Mouse (Mus musculus) left cerebral cortex, adult 2 months (tissue): Measurements from ENCODE around the gene Zswim7. TPM values are rescaled to one million over a fixed set of nuclear protein-coding genes. Genes with fewer than 3 reads are reported as not detected.

Source experiments
- DNase-seq, 2 experiments: peaks; one replicate each; pipeline ENCODE4 v3.0.0; 2021 to 2022; ENCODE audit warnings: low spot score in 2 of 2, mixed read lengths in 1 of 2; ENCODE audit errors: extremely low spot score in 1 of 2
- H3K27ac ChIP-seq: fragments of 200-600 bp; 2 replicates; pipeline ENCODE4 v1.8.1; 2022
- H3K4me3 ChIP-seq: fragments of 200-600 bp; 2 replicates; pipeline ENCODE4 v1.8.1; 2022
- CTCF ChIP-seq: fragments of 200-600 bp; IDR thresholded peaks from 2 replicates; pipeline ENCODE4 v1.8.1; 2022; ENCODE audit warnings: antibody characterized with exemption, mild to moderate bottlenecking, moderate library complexity
- intact Hi-C: fragments of 180-260 bp; cut with DNase I; formaldehyde crosslinking; loops from one replicate; pipeline ENCODE4 v1.15.1; 2025
- total RNA-seq, 2 experiments: library from RNA; stranded (reverse); gene quantifications; 2 replicates each; pipeline ENCODE4 v1.2.3; 2021

Gene Zswim7
- total RNA-seq, 2 experiments from 2014 or later, result 14.8 to 16.4 TPM

DNA sequence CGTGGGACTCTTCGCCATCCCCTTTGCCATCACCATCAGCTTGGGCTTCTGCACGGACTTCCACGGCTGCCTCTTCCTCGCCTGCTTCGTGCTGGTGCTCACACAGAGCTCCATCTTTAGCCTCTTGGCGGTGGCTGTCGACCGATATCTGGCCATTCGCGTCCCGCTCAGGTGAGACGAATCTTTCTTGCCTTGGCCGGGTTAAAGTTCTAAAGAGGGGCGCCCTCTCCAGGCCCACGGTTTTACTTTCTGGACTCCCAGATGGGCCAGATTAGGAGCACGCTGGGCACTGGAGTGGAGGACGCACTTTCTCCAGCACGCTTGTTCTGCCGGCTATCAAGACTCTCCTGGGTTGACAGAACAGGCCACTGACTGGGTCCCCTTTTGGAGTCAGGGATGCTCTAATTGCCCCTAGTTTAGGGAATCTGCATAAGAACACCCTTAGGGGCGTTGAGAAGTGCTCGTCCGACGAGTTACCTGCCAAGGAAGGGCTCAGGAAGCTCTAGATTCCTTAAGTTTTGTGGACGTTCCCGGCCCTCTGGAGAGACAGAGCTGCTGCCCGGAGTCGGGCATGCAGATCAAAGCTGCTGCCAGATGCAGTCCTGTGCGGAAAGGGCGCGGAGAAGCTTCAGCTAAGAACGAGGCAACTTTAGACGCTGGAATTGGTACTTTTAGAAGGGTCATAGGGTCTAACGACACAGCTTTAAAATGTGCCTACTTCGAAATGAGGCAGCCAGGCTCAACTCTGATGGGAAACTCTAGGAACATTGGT, 31.7 kb downstream of the Zswim7 start:
- Histone ChIP-seq H3K4me3 (peak overlapping the region; percentile 51), H3K27ac (peak overlapping the region; percentile 61; the same call in 1 of the 2 replicates)
- TF ChIP-seq CTCF, result no peak; the same call in none of the 2 replicates
- intact Hi-C loops, result no loop called here
- DNase-seq, result peak in 1 of 2 experiments; percentile 21

DNA sequence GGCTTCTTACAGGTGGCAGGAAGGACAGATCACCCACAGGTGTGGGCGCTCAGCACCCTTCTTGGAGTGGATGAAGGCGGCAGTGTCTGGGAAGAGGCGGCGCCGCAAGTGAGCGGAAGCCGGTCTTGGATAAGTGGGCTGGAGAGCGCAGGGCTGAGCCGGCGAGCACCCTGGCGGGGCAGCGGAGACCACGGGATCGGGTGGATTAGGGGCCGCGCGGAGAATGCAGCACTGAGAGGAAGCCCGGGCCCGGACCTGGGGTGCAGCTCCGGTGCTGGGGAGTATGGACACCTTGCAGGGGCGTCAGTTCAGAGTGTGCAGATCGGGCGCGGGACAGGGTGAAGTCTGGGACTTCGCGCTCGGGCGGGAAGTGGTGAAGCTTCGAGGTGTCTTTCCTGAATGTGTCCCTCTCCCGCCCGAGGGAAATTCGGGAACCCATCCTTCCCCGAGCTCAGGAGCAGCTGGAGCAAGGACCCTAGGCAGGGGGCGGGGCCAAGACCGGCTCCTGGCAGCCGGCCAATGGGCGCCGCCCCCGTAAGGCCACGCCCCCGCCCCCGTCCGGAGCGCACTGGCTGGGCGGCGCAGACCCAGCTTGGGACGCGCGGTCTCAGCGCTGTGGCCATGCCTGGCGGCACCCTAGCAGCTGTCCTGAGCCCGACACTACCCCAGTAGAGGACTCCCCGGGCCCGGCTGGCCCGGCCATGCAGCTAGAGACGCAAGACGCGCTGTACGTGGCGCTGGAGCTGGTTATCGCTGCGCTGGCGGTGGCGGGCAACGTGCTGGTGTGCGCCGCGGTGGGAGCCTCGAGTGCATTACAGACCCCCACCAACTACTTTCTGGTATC, 32.6 kb downstream of the Zswim7 start, which contains the start of gene Adora2b:
Gene Adora2b, plus strand, starts transcription at position 584 of the 844 bp plus-strand sequence.
- intact Hi-C loops, result no loop called here
- peak; percentile 40 to 43 for DNase-seq
- no peak for TF ChIP-seq CTCF
- peak within 1 kb of the TSS; percentile 61; the same call in 1 of the 2 replicates for H3K27ac ChIP-seq
- H3K4me3 ChIP-seq, result peak within 1 kb of the TSS; percentile 51

DNA sequence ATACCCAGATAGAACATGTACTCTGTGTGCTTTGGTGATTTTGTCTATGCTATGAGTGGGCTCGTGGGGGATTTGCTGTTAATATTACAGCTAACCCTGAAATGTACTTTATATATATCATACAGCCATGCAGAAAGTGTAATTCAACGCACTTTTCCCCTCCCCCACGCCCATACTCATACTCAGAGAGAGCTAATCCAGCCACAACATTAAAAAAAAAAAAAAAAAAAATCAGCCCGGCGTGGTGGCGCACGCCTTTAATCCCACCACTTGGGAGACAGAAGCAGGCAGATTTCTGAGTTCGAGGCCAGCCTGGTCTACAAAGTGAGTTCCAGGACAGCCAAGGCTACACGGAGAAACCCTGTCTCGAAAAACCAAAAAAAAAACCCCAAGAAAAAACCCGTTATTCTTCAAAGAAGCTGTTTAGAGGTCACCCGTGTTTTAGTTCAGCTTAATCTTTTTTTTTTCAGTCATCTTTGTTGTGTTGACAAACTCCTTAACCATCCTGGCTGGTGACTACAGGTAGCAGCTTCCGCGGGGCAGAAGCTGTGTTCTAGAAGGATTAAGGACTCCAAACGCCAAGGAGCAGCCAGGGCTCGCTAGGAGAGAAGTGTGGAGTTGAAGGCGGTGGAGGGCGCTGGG, 33.3 kb downstream of the Zswim7 start:
- DNase-seq, result no peak
- Histone ChIP-seq H3K4me3 (peak overlapping the region; percentile 51), H3K27ac (no peak overlapping the region)
- intact Hi-C loops, result no loop called here
- no peak for TF ChIP-seq CTCF

DNA sequence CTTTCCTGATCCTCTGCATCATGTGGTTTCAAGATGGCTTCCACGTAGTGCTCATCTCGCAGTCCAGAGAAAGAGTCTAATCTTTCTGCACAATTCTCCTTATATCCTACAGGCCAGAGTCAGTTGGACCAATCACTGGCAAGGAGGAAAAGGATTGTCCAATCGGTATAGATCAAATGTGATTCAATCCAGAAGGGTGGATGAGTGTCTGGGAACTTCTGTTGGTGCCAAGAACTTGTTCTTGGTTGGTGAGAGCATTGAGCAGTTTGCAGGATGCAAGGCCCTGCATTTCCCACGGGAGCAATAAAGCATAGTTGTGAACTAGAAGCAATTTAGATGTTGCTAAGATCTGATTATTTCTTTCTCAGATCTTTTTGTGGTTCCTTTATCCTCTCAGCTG, 36.7 kb downstream of the Zswim7 start:
- H3K4me3 ChIP-seq, result no peak overlapping the region
- intact Hi-C loops, result no loop called here
- no peak for DNase-seq
- TF ChIP-seq CTCF, result no peak
- no peak overlapping the region for H3K27ac ChIP-seq

DNA sequence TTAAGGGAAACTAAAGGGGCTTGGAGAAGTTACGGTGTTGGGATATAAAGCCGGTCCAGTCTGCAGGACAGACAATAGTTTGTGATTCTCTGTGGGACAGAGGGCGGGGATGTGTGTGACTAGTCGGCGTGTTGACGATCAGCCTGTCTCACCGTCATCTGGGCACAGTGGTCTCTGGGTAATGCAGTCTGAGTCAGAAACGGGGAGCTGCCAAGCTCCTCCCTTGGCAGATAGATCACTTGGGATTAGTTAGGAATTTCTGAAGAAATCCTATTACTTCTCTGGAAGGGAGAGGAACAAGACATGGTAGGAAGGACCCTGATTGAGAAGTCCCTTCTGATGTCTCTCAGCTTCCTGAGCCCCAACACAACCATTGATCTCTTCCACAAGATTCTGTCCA, 37.3 kb downstream of the Zswim7 start:
- H3K4me3 ChIP-seq, result no peak overlapping the region
- DNase-seq, result no peak
- no peak overlapping the region for H3K27ac ChIP-seq
- no peak for TF ChIP-seq CTCF
- intact Hi-C loops, result no loop called here

DNA sequence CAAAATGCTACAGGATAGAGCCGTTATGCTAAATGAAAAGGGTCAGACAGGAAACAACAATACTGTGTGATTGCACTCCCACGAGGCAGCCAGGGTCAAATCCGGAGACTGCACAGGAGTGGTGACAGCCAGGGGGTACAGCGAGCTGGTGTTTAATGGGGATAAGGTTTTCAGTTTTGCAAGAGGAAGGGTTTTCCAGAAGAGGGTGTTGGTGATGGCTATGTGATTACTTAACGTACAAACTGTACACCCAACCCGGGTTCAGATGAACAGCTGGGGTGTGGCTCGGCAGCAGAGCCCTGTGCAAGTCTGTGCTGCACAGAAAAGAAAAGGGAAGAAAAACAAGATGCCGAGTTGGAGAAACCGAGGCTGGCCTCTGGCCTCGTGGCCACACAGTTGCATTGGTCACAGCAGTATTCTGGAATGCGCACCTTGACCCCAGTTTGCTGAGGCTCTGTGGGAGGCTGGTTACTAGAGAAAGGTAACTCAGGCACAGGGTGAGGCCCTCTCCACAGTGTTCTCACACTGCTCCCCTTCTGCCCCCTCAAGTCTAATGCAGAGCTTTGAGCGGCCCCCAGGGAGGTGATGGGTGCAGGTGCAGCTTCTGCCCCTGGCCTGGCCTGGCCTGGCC, 40.4 kb downstream of the Zswim7 start:
- no peak overlapping the region for H3K27ac ChIP-seq
- DNase-seq, result no peak
- no peak overlapping the region for H3K4me3 ChIP-seq
- intact Hi-C loops, result no loop called here
- no peak for TF ChIP-seq CTCF

DNA sequence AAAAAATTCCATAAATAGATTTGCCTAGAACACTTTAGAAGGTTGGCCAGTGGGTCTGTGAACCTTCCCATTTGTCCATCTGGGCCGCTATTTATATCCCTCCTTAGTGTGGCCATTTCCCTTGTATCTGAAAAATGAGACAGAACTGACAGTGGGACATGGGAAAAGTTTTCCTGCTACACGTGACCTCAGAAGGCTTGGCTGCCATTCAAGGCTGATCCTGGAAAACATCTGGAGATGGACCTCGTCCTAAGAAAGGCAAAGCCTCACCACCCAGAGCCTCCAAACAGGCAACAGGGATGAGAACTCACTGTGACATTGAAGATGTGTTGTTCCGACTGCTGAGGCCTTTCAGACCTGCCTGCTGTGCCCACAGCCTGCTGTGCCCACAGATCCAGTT, 56.4 kb downstream of the Zswim7 start:
- intact Hi-C loops, result no loop called here
- DNase-seq, result no peak
- no peak overlapping the region for H3K4me3 ChIP-seq
- no peak overlapping the region for H3K27ac ChIP-seq
- no peak for TF ChIP-seq CTCF

DNA sequence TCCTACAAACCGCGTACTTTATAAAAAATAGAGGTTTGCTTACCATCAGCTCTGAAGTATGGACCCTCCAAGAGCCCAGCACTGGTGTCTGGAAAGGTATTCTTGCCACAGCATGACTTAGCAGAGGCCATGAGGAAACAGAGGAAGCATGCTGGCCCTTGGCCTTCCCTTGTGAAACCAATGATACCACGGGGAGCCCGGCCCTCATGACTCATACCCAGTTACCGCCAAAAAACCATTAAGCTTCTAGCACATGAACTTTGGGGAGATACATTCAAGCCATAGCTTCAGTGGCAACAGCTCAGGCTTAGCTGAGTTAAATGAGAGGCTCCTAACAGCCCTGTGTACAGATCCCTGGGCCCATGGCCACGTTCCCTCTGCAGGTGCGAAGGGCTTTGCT, 57.2 kb downstream of the Zswim7 start:
- intact Hi-C loops, result no loop called here

DNA sequence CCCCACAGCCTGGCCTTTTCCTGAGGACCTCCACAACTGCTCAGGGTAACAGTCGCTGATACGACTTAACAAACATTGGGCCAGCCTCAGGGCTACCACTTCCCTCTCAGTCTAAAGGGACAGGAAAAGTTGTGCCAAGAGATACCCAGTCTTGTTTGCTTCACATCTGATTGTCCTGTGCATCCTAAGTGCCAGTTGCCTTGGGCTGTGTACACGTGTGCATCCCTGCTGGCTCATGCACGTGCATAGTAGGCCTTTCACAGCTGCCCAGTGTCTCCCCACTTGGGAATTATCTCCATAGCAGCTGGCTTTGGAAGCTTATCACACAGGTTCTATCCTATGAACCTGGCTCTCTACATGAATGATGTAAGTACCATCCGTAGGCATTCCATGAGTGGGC, 57.8 kb downstream of the Zswim7 start:
- intact Hi-C loops, result no loop called here
- Histone ChIP-seq H3K4me3 (no peak overlapping the region), H3K27ac (no peak overlapping the region)
- DNase-seq, result no peak
- no peak for TF ChIP-seq CTCF

More for the DNA sequence above, 57.2 kb downstream of the Zswim7 start:
- no peak overlapping the region for H3K4me3 ChIP-seq
- no peak for TF ChIP-seq CTCF
- H3K27ac ChIP-seq, result no peak overlapping the region
- DNase-seq, result no peak

DNA sequence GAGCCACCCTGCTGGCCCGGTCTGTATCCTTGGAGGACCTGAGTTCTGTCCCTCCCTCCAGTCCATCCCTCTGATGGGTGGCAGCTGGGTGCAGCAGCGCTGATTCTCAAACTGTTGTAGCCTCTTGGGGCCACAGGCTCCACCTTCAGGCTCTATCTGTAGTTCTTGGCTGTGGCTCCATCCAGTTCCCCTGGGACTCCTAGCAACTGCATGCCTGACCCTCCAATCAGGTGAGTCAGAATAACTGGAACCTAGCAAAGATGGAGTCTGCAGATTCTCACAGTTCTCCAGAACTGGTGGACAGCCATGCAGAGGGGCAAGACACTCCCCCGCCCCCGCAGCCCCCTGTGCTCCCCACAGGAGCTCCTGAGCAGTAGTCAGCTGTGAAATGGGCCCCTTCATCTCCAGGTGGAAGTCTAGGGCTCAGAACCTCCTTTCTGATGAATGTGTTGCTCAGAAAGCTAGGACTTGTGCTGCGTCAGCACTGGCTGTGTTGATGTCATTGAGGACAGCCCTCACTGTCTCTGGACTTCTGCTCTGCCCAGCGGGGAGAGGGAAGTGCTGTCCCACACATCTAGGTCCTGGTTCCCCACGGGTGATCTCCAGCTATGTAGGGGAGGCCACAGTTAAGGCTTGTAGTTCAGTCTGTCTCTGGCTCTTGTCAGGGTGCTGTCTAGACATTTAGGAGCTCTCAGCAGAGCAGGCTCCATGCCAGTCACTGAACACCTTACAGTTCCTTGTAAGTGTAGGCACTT, 60.2 kb downstream of the Zswim7 start:
- intact Hi-C loops, result no loop called here
- Histone ChIP-seq H3K4me3 (no peak overlapping the region), H3K27ac (no peak overlapping the region)
- no peak for TF ChIP-seq CTCF
- no peak for DNase-seq

DNA sequence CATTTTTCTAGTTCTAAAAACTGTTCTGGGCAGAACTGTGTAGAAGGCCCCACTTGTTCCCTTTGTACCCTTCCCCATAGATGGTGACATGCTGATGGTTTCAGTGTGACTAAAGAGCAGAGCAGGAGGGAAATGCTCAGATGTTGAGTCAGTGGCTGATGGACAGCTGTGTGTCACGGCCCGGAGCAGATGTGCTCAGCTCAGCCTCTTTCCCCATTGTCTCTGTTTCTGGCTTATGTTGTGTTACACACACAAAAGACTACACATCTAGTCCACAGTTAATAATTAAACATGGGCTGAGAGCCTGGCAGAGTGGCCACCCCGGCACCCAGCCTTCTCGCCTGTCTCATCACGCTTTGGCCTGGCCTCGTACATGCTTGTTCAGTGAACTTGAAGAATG, 63.4 kb downstream of the Zswim7 start:
- no peak for TF ChIP-seq CTCF
- Histone ChIP-seq H3K27ac (no peak overlapping the region), H3K4me3 (no peak overlapping the region)
- no peak for DNase-seq
- intact Hi-C loops, result no loop called here

Other genes with a start within 250 kb of the Zswim7 start
- gene Adora2b, start 32.4 kb downstream of the Zswim7 start, total RNA-seq, result 1 to 10 TPM; 5.3 to 7.8 TPM
- gene Ttc19, start 98 bp upstream of the Zswim7 start, total RNA-seq, result 10 to 100 TPM; 86.5 to 92.0 TPM
- gene Pigl, start 177.1 kb upstream of the Zswim7 start, total RNA-seq, result 1 to 10 TPM; 6.4 to 6.8 TPM
- gene Ncor1, start 177.2 kb upstream of the Zswim7 start, total RNA-seq, result 100 to 1,000 TPM; 267 to 299 TPM